Mouse (Mus musculus) hindbrain, embryonic 16.5 days (tissue): ENCODE results near the gene Tnfsf14. TPM values are rescaled to one million over a fixed set of nuclear protein-coding genes. Genes with fewer than 3 reads are reported as not detected.

Experiments
- ATAC-seq: fragments of 200-750 bp; cut with Nextera tagmentation; 2 replicates; pipeline ENCODE4 v1.8.0; 2017; ENCODE audit warnings: moderate TSS enrichment, moderate library complexity
- H3K27ac ChIP-seq: fragments of 300-500 bp; sonication (generic); 2 replicates; pipeline ENCODE4 v1.5.1; 2014; ENCODE audit warnings: low read depth, mild to moderate bottlenecking, control low read depth, low read length, moderate library complexity
- H3K27me3 ChIP-seq: fragments of 300-500 bp; sonication (generic); replicated peaks from 2 replicates; pipeline ENCODE4 v1.6.1; 2014; ENCODE audit warnings: low read length; ENCODE audit not compliant: control insufficient read depth, insufficient read depth
- H3K36me3 ChIP-seq: fragments of 300-500 bp; sonication (generic); 2 replicates; pipeline ENCODE4 v1.6.1; 2014; ENCODE audit warnings: mild to moderate bottlenecking, low read length, moderate library complexity, mixed read lengths; ENCODE audit not compliant: control insufficient read depth, insufficient read depth
- H3K4me1 ChIP-seq: fragments of 300-500 bp; sonication (generic); 2 replicates; pipeline ENCODE4 v1.6.1; 2014; ENCODE audit warnings: low read depth, low read length; ENCODE audit not compliant: control insufficient read depth, insufficient read depth
- H3K4me2 ChIP-seq: fragments of 300-500 bp; sonication (generic); 2 replicates; pipeline ENCODE4 v1.6.1; 2014; ENCODE audit warnings: mild to moderate bottlenecking, low read length, control low read depth, moderate library complexity
- H3K4me3 ChIP-seq: fragments of 300-500 bp; sonication (generic); 2 replicates; pipeline ENCODE4 v1.5.1; 2014; ENCODE audit warnings: mild to moderate bottlenecking, low read length, control low read depth, moderate library complexity
- H3K9ac ChIP-seq: fragments of 300-500 bp; sonication (generic); 2 replicates; pipeline ENCODE4 v1.6.1; 2014; ENCODE audit warnings: low read depth, mild to moderate bottlenecking, control low read depth, low read length, moderate library complexity
- H3K9me3 ChIP-seq: fragments of 300-500 bp; sonication (generic); 2 replicates; pipeline ENCODE4 v1.6.1; 2014; ENCODE audit warnings: mild to moderate bottlenecking, low read length, moderate library complexity; ENCODE audit not compliant: control insufficient read depth
- WGBS: fragments of 180-500 bp; shearing (Covaris S2); extraction: QIAGEN DNeasy Blood & Tissue Kit; methylation state at CpG from one replicate; pipeline ENCODE4 v1.1.7; 2014; 5-methylcytosine and 5-hydroxymethylcytosine counted together
- polyA plus RNA-seq: library from polyadenylated mRNA; unstranded; fragments of >200 nt; fragmentation: Nextera tagmentation; extraction: Ambion mirVana; gene quantifications from 2 replicates; pipeline ENCODE4 v1.2.1, GENCODE M21; 2015

Gene Tnfsf14
- polyA plus RNA-seq, 1 experiment from 2014 or later: not detected

GRCm38 (mm10) chr17:57182871-57183270 lies 11.1 kb downstream of the Tnfsf14 start:
- no peaks in the 10 kb centered on the region for H3K4me1 ChIP-seq
- H3K27ac ChIP-seq: no peak overlapping the region
- no peaks in the 10 kb centered on the region for H3K9me3 ChIP-seq
- no peak overlapping the region for H3K4me2 ChIP-seq
- H3K4me3 ChIP-seq: no peak overlapping the region
- no peak overlapping the region for H3K9ac ChIP-seq
- ATAC-seq: no peak
- no peaks in the 10 kb centered on the region for H3K36me3 ChIP-seq
- WGBS: 73% methylated on average over 3 of the region's 3 CpGs
- H3K27me3 ChIP-seq: no peaks in the 10 kb centered on the region

DNA sequence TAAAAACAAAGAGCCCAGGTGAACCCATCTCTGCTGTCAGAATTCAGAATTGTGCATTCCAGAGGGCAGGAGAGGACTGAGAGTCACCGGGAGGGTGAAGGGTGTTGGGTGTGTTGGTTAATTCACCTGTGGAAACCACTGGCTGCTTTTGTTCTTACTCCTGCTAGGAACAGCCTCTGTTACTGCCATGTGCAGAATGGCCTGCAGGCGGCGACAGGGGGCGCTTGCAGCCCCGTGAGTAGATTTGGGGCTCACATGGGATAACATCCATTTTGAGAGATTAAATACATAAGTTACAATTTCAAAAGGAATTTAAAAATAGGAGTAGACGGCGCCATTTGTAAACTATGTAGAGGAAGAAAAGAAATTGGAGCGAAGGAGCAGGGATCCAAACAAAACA lies 13.6 kb downstream of the Tnfsf14 start:
- H3K27me3 ChIP-seq: no peaks in the 10 kb centered on the region
- H3K27ac ChIP-seq: no peak overlapping the region
- H3K4me2 ChIP-seq: no peak overlapping the region
- no peak overlapping the region for H3K4me3 ChIP-seq
- H3K9ac ChIP-seq: no peak overlapping the region
- 34% methylated on average over 8 of the region's 8 CpGs for WGBS
- ATAC-seq: no peak
- no peaks in the 10 kb centered on the region for H3K4me1 ChIP-seq
- H3K36me3 ChIP-seq: no peaks in the 10 kb centered on the region
- H3K9me3 ChIP-seq: no peaks in the 10 kb centered on the region

DNA sequence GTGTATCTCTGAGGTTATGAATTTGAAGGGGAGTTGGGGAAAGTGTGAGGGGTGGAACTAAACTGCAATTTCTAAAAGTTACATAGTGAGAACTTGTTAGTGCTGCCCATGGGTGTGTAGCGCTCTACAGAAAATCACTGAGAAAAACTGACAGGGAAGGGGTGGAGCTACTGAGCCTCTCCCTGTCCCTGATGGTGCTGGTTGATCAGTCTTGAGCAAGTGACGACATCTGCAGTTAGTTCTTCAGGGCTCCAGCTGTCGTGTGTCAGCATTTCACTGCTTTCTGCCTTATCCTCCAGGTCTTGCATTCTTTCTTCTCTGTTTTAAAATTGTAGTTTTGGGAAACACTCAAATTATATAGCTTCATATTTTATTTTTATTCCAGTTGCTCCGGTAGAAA lies 20.6 kb downstream of the Tnfsf14 start:
- H3K4me3 ChIP-seq: no peak overlapping the region
- no peaks in the 10 kb centered on the region for H3K27me3 ChIP-seq
- H3K36me3 ChIP-seq: no peaks in the 10 kb centered on the region
- H3K9me3 ChIP-seq: peaks cover 2% of the 10 kb centered on the region; the same call in 1 of the 2 replicates
- no peaks in the 10 kb centered on the region for H3K4me1 ChIP-seq
- no peak for ATAC-seq
- H3K4me2 ChIP-seq: no peak overlapping the region
- 75% methylated on average over 4 of the region's 4 CpGs for WGBS
- no peak overlapping the region for H3K27ac ChIP-seq
- no peak overlapping the region for H3K9ac ChIP-seq

DNA sequence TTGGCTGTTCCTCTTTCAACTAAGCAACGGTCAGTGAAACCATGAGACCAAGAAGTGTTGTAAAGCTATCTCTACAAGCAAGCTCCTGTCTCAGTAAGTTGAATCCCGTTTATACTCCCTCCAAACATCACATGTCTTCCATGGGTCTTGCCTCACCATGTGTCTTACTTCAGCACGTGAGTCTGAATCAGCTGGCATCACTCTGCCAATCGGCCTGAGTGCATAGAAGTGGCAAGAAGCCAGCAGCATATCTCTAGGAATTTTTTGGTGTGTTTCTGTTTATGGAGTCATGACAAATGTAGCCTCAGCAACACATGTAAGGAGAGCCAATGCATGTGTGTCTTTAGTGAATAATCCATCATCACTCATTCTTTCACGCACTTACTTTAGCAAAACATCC lies 21.6 kb downstream of the Tnfsf14 start:
- no peaks in the 10 kb centered on the region for H3K27me3 ChIP-seq
- H3K27ac ChIP-seq: no peak overlapping the region
- no peak for ATAC-seq
- no peak overlapping the region for H3K4me3 ChIP-seq
- H3K36me3 ChIP-seq: no peaks in the 10 kb centered on the region
- H3K4me2 ChIP-seq: no peak overlapping the region
- no peaks in the 10 kb centered on the region for H3K4me1 ChIP-seq
- no peak overlapping the region for H3K9ac ChIP-seq
- peaks cover 2% of the 10 kb centered on the region; the same call in 1 of the 2 replicates for H3K9me3 ChIP-seq
- 81% methylated on average over 5 of the region's 5 CpGs for WGBS

DNA sequence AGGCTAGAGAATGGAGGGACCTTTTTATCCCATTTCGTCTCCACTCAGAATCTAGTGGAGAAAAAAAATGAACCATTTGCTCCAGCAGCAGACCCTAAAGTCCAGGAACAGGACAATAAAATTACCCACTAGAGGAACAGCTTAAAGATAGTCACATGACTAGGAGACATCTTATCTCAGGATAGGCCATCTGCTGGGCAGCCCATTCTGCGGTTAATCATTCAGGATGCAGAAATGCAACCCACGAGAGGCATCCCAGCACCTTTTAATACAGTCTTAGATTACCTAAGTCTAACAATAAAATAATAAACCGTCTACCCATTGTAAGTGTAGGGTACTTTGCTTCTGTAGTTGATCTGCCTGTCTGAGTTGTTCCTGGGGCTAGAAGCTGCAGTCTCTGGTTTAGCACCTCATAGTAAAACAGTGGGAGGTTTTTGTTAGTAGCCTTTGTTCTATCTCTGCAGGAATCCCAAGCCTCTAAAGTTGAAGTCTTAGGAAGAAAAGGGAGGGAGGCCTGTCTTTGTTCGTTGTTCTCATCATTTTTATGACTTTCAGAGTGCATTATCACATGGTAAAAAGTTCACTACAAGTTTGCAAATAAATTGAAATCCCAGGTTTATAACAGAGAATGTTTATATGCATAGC lies 23.2 kb downstream of the Tnfsf14 start:
- Histone ChIP-seq H3K4me3 (no peak overlapping the region), H3K36me3 (no peaks in the 10 kb centered on the region), H3K9ac (no peak overlapping the region), H3K9me3 (peaks cover 2% of the 10 kb centered on the region; the same call in 1 of the 2 replicates), H3K27me3 (no peaks in the 10 kb centered on the region), H3K4me2 (no peak overlapping the region), H3K27ac (no peak overlapping the region), H3K4me1 (no peaks in the 10 kb centered on the region)
- ATAC-seq: no peak
- WGBS: 53% methylated on average over 5 of the region's 5 CpGs

DNA sequence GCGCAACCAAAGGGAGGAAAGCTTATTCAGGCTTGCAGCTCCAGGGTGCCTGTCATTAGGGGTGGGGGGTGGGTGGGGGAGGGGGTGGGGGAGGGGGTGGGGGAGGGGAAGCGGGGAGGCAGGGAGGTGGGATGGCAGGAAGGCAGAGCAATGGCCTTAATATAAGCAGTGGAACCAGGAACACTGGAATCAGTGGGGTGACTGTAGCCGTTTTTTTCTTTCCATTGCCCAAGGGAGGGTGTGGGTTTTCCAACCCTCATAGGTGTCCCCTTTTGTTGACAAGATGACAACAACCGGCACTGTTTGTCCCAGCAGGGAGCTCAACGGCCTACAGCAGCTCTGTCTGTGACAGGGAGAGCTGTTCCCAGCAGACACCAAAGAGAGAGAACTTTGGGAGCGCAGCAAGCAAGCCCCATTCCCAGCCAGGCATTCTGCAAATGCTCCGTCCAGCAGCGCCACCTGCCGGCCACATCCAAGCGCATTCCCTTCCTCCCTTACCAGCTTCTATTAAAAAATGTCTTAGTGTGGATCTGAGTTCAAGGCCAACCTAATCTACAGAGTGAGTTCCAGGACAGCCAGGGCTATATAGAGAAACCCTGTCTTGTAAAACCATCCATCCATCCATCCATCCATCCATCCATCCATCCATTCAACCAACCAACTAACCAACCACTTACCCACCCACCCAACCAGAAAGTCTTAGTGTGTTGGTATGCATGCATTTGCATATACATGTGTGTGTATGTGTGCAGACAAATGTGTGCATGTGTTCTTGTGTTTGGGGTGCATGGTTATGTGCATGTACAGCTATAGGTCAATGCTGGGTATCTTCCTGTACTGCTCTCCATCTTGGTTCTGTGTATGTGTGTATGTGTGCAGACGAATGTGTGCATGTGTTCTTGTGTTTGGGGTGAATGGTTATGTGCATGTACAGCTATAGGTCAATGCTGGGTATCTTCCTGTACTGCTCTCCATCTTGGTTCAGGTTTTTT lies 26.9 kb downstream of the Tnfsf14 start:
- Histone ChIP-seq H3K9me3 (peaks cover 2% of the 10 kb centered on the region; the same call in 1 of the 2 replicates), H3K36me3 (no peaks in the 10 kb centered on the region), H3K4me1 (no peaks in the 10 kb centered on the region), H3K27ac (no peak overlapping the region), H3K9ac (no peak overlapping the region), H3K27me3 (no peaks in the 10 kb centered on the region), H3K4me3 (no peak overlapping the region), H3K4me2 (peak overlapping the region; percentile 29; the same call in 1 of the 2 replicates)
- WGBS: 13% methylated on average over 11 of the region's 11 CpGs
- ATAC-seq: peak; percentile 88

GRCm38 (mm10) chr17:57153787-57154186 lies 40.2 kb downstream of the Tnfsf14 start:
- no peaks in the 10 kb centered on the region for H3K9me3 ChIP-seq
- H3K4me1 ChIP-seq: peaks cover 8% of the 10 kb centered on the region; the same call in 1 of the 2 replicates
- H3K36me3 ChIP-seq: no peaks in the 10 kb centered on the region
- H3K4me2 ChIP-seq: no peak overlapping the region
- no peak overlapping the region for H3K27ac ChIP-seq
- no peak overlapping the region for H3K4me3 ChIP-seq
- 80% methylated on average over 4 of the region's 4 CpGs for WGBS
- H3K27me3 ChIP-seq: 0 out of 2 replicates have a peak, but pooled peaks cover 2% of the 10 kb centered on the region
- H3K9ac ChIP-seq: no peak overlapping the region
- ATAC-seq: no peak

GRCm38 (mm10) chr17:57153006-57153405 lies 41.0 kb downstream of the Tnfsf14 start:
- WGBS: 69% methylated on average over 6 of the region's 6 CpGs
- Histone ChIP-seq H3K4me1 (peaks cover 8% of the 10 kb centered on the region; the same call in 1 of the 2 replicates), H3K4me3 (no peak overlapping the region), H3K27ac (no peak overlapping the region), H3K36me3 (no peaks in the 10 kb centered on the region), H3K27me3 (peaks cover 7% of the 10 kb centered on the region), H3K4me2 (no peak overlapping the region), H3K9me3 (no peaks in the 10 kb centered on the region), H3K9ac (no peak overlapping the region)
- ATAC-seq: no peak
